In genomic region chr17:29440490-29440889, GRCm38 (mm10) we compare ENCODE assay signal across 16 mouse cellular contexts. TPM values are rescaled to one million over a fixed set of nuclear protein-coding genes. Genes with fewer than 3 reads are reported as not detected.
DNase-seq lines count a peak whose midpoint lies in the region; ATAC-seq lines count a peak whose summit lies in the region.
"Had no signal": no experiment of that assay in that cellular context is flagged by ENCODE, and none has a peak within 500 bp of the region (broad histone marks: within the 10 kb centered on the region; RNA-seq: fewer than 3 reads in every experiment).

No protein-coding gene starts in this region.

- peak overlapping the region; percentile 71 to 90; a peak in 3 of 4 replicates for H3K27ac ChIP-seq in heart, embryonic 14.5 days (replicated peaks in 1 of 2; ENCODE audit: control insufficient read depth in 1 of 2, insufficient read depth in 1 of 2, low read depth in 2 of 2, low read length in 2 of 2)
- peak overlapping the region; percentile 15; the same call in 1 of the 2 replicates for H3K27ac ChIP-seq in midbrain, embryonic 12.5 days (replicated peaks)
- no peak overlapping the region for H3K27ac ChIP-seq in midbrain, embryonic 14.5 days (replicated peaks; ENCODE audit: low read depth, low read length)
- peak overlapping the region; percentile 99 for H3K27ac ChIP-seq in liver, embryonic 13.5 days
- H3K27ac ChIP-seq: embryonic facial prominence, embryonic 13.5 days; forebrain, embryonic 13.5 days had no signal

- no peaks in the 10 kb centered on the region for H3K27me3 ChIP-seq in heart, embryonic 14.5 days (ENCODE audit: control insufficient read depth, insufficient read depth, low read length)
- 0 out of 2 replicates have a peak, but pooled peaks cover 4% of the 10 kb centered on the region for H3K27me3 ChIP-seq in midbrain, embryonic 12.5 days
- no peaks in the 10 kb centered on the region for H3K27me3 ChIP-seq in midbrain, embryonic 14.5 days (ENCODE audit: control insufficient read depth, insufficient read depth, low read length)
- no peaks in the 10 kb centered on the region for H3K27me3 ChIP-seq in liver, embryonic 13.5 days
- H3K27me3 ChIP-seq: embryonic facial prominence, embryonic 13.5 days; forebrain, embryonic 13.5 days; megakaryocyte, embryonic 14.5 days had no signal

- H3K4me3 ChIP-seq in heart, embryonic 14.5 days (ENCODE audit: control insufficient read depth in 1 of 2, insufficient read depth in 1 of 2, low read depth in 1 of 2, low read length in 2 of 2) = no peak overlapping the region
- no peak overlapping the region for H3K4me3 ChIP-seq in midbrain, embryonic 12.5 days
- H3K4me3 ChIP-seq in midbrain, embryonic 14.5 days (replicated peaks; ENCODE audit: low read depth, low read length) = no peak overlapping the region
- no peak overlapping the region for H3K4me3 ChIP-seq in liver, embryonic 13.5 days (replicated peaks)
- H3K4me3 ChIP-seq: embryonic facial prominence, embryonic 13.5 days; forebrain, embryonic 13.5 days; megakaryocyte, embryonic 14.5 days had no signal

- no peaks in the 10 kb centered on the region for H3K36me3 ChIP-seq in heart, embryonic 14.5 days (ENCODE audit: control insufficient read depth, insufficient read depth, low read length)
- no peaks in the 10 kb centered on the region for H3K36me3 ChIP-seq in midbrain, embryonic 12.5 days
- H3K36me3 ChIP-seq in midbrain, embryonic 14.5 days (ENCODE audit: control insufficient read depth, insufficient read depth, low read length) = no peaks in the 10 kb centered on the region
- H3K36me3 ChIP-seq in liver, embryonic 13.5 days = no peaks in the 10 kb centered on the region
- H3K36me3 ChIP-seq: embryonic facial prominence, embryonic 13.5 days; G1E had no signal

- H3K4me2 ChIP-seq in heart, embryonic 14.5 days (ENCODE audit: low read length) = no peak overlapping the region
- no peak overlapping the region for H3K4me2 ChIP-seq in midbrain, embryonic 12.5 days (replicated peaks)
- no peak overlapping the region for H3K4me2 ChIP-seq in midbrain, embryonic 14.5 days (ENCODE audit: low read length)
- peak overlapping the region; percentile 38; the same call in 1 of the 2 replicates for H3K4me2 ChIP-seq in liver, embryonic 13.5 days
- H3K4me2 ChIP-seq: embryonic facial prominence, embryonic 13.5 days; forebrain, embryonic 13.5 days had no signal

- peaks cover 34 to 58% of the 10 kb centered on the region in 2 experiments for H3K4me1 ChIP-seq in heart, embryonic 14.5 days (ENCODE audit: control insufficient read depth in 2 of 2, insufficient read depth in 2 of 2, low read length in 2 of 2)
- H3K4me1 ChIP-seq in midbrain, embryonic 12.5 days = peaks cover 32% of the 10 kb centered on the region
- H3K4me1 ChIP-seq in midbrain, embryonic 14.5 days (ENCODE audit: control insufficient read depth, insufficient read depth, low read length) = peaks cover 10% of the 10 kb centered on the region; the same call in 1 of the 2 replicates
- peaks cover 98% of the 10 kb centered on the region for H3K4me1 ChIP-seq in liver, embryonic 13.5 days (replicated peaks)

- no peak for ATAC-seq in heart, embryonic 14.5 days (ENCODE audit: insufficient number of reproducible peaks, insufficient read depth, low FRiP score, low read depth)
- ATAC-seq in midbrain, embryonic 12.5 days (ENCODE audit: low FRiP score, low read depth) = no peak
- no peak for ATAC-seq in midbrain, embryonic 14.5 days (ENCODE audit: low FRiP score, low TSS enrichment)
- ATAC-seq in liver, embryonic 13.5 days (ENCODE audit: low read depth) = no peak
- ATAC-seq: forebrain, embryonic 13.5 days; hindbrain, embryonic 16.5 days had no signal

- H3K9me3 ChIP-seq in heart, embryonic 14.5 days (ENCODE audit: control insufficient read depth, low read length) = no peaks in the 10 kb centered on the region
- no peaks in the 10 kb centered on the region for H3K9me3 ChIP-seq in midbrain, embryonic 12.5 days
- no peaks in the 10 kb centered on the region for H3K9me3 ChIP-seq in midbrain, embryonic 14.5 days (ENCODE audit: control insufficient read depth, low read length)
- no peaks in the 10 kb centered on the region for H3K9me3 ChIP-seq in liver, embryonic 13.5 days (replicated peaks)
- H3K9me3 ChIP-seq: embryonic facial prominence, embryonic 13.5 days; forebrain, embryonic 13.5 days; G1E; megakaryocyte, embryonic 14.5 days had no signal

- DNase-seq in heart, adult 11 months = no peak
- no peak for DNase-seq in midbrain, embryonic 14.5 days
- DNase-seq in liver, embryonic 13.5 days = no peak
- no peak for DNase-seq in thymus, postnatal 10 days (ENCODE audit: low spot score in 2 of 2)
- no peak for DNase-seq in urinary bladder, postnatal 36 days (ENCODE audit: low spot score in 2 of 2)
- DNase-seq: cerebellum, adult 11-12 months; kidney, adult 8-10 months; left cerebral cortex, postnatal 4 days; thymus, adult 18-20 months had no signal

- no peak overlapping the region for H3K9ac ChIP-seq in heart, embryonic 14.5 days (ENCODE audit: low read length)
- H3K9ac ChIP-seq in midbrain, embryonic 12.5 days (replicated peaks) = no peak overlapping the region
- no peak overlapping the region for H3K9ac ChIP-seq in midbrain, embryonic 14.5 days (replicated peaks; ENCODE audit: low read length)
- H3K9ac ChIP-seq in liver, embryonic 13.5 days = peak overlapping the region; percentile 70
- H3K9ac ChIP-seq: embryonic facial prominence, embryonic 13.5 days; forebrain, embryonic 13.5 days had no signal

RNA-seq across cellular contexts. Expression of gene Pim1, which starts 50.1 kb away (rescaled TPM):
- polyA plus RNA-seq in heart, embryonic 14.5 days (2014; fragmentation: Nextera tagmentation; extraction: Ambion mirVana) = 14.1 and 16.5 TPM in 2 replicates
- polyA plus RNA-seq in midbrain, embryonic 12.5 days (2016; fragmentation: Nextera tagmentation; extraction: Ambion mirVana) = 16.8 and 16.9 TPM in 2 replicates
- polyA plus RNA-seq in midbrain, embryonic 14.5 days (2014; fragmentation: Nextera tagmentation; extraction: Ambion mirVana) = 10.1 and 10.3 TPM in 2 replicates
- polyA plus RNA-seq in liver, embryonic 13.5 days (2015; fragmentation: Nextera tagmentation; extraction: Ambion mirVana) = 105 and 110 TPM in 2 replicates
